Mouse (Mus musculus): Measurements from ENCODE around the gene Gmds. TPM values are rescaled to one million over a fixed set of nuclear protein-coding genes. Genes with fewer than 3 reads are reported as not detected.
A peak's percentile ranks its signal among the peaks of the same experiment; 100 is the strongest.

Gene Gmds
- polyA plus RNA-seq, 1 experiment from 2014 or later = 69.0 TPM

DNA sequence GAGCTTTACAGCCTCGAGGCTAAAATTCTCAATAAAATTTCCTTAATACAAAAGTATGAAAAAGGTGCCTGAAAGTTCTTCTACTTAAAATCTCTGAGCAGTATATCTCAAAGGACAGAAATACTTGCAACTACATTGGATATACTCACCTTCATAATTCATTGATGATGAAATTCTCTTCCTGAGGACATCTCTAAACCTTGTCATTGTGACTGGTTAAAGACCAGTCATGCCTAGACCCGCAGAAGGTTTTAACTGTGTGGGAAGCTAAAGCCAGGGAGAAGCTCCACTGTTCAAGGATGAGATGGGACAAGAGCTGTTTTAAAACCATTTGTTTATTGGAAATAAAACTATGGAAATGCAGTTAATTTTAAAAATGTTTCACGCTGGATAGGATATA, 558.2 kb downstream of the Gmds start:
- H3K4me3 ChIP-seq (replicated peaks; ENCODE audit: low read length) = no peak overlapping the region
- H3K27ac ChIP-seq (ENCODE audit: low read length) = no peak overlapping the region
- H3K4me1 ChIP-seq (ENCODE audit: control insufficient read depth, insufficient read depth, low read length) = no peaks in the 10 kb centered on the region
- WGBS = 81% methylated on average over 3 of the region's 3 CpGs
- H3K9me3 ChIP-seq (replicated peaks; ENCODE audit: control insufficient read depth, low read length) = no peaks in the 10 kb centered on the region
- ATAC-seq (ENCODE audit: insufficient read depth, low FRiP score) = no peak
- H3K4me2 ChIP-seq (ENCODE audit: low read depth, low read length) = no peak overlapping the region
- H3K27me3 ChIP-seq (ENCODE audit: control insufficient read depth, insufficient read depth, low read length) = no peaks in the 10 kb centered on the region
- no peaks in the 10 kb centered on the region for H3K36me3 ChIP-seq (ENCODE audit: control insufficient read depth, insufficient read depth, low read length)
- no peak overlapping the region for H3K9ac ChIP-seq (ENCODE audit: low read length)

DNA sequence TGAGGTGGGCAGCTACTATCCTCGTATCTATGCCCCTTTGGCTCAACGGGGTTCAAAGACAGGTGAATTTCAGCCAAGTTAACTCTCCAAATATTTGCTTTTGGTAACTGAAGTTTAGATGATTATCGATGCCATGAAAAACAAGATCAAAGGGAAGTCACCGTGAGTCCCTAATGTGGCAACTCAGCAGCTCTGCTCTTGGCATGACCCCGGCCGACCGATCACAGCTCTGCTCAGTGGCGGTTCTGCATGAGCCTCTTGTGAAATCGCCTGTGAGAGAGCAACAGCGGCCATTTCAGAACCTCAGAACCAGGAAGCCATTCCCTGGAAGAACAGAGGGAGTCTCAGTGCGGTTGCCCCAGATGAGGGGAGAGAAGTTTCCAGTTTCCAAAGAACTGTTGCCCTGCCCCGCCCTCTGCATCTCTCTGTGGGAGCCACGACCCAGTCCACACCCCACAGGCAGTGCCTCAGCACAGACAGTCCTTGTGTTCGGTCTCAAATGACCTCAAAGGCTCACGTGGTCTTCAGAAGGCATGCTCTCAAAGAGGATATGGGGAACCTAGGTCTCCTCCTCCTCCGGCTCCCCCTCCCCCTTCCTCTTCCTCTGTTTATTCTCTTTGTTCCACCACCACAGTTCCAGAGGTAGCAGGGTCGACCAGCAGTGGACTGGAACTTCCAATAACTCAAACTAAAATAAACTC, 559.1 kb downstream of the Gmds start:
- Histone ChIP-seq H3K4me3 (replicated peaks; ENCODE audit: low read length) (no peak overlapping the region), H3K9ac (ENCODE audit: low read length) (no peak overlapping the region), H3K36me3 (ENCODE audit: control insufficient read depth, insufficient read depth, low read length) (no peaks in the 10 kb centered on the region), H3K4me2 (ENCODE audit: low read depth, low read length) (peak overlapping the region; percentile 11; the same call in 1 of the 2 replicates), H3K27me3 (ENCODE audit: control insufficient read depth, insufficient read depth, low read length) (no peaks in the 10 kb centered on the region), H3K4me1 (ENCODE audit: control insufficient read depth, insufficient read depth, low read length) (no peaks in the 10 kb centered on the region), H3K9me3 (replicated peaks; ENCODE audit: control insufficient read depth, low read length) (no peaks in the 10 kb centered on the region), H3K27ac (ENCODE audit: low read length) (no peak overlapping the region)
- 45% methylated on average over 17 of the region's 17 CpGs for WGBS
- no peak for ATAC-seq (ENCODE audit: insufficient read depth, low FRiP score)

DNA sequence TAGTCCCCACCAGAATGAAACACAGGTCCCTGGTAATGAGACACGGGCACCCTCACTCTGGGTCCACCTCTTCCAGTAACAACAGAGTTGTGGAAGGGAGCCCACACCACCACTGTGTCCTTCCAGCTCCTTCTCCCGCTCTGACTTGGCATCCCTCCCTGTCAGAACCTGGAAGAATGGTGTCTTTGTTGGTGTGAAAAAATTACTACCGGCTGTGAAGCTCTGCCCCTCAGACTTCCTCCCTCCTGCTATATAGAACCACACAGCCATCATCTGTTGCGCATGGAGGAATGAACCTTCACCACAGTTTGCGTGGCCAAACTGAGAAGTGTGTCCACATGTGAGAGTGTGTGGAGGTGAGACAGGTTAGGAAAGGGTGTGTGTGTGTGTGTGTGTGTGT, 562.8 kb downstream of the Gmds start:
- Histone ChIP-seq H3K4me2 (ENCODE audit: low read depth, low read length) (no peak overlapping the region), H3K4me3 (replicated peaks; ENCODE audit: low read length) (no peak overlapping the region), H3K4me1 (ENCODE audit: control insufficient read depth, insufficient read depth, low read length) (no peaks in the 10 kb centered on the region), H3K27ac (ENCODE audit: low read length) (no peak overlapping the region), H3K9me3 (replicated peaks; ENCODE audit: control insufficient read depth, low read length) (no peaks in the 10 kb centered on the region), H3K36me3 (ENCODE audit: control insufficient read depth, insufficient read depth, low read length) (no peaks in the 10 kb centered on the region), H3K27me3 (ENCODE audit: control insufficient read depth, insufficient read depth, low read length) (no peaks in the 10 kb centered on the region), H3K9ac (ENCODE audit: low read length) (no peak overlapping the region)
- WGBS = 74% methylated on average over 5 of the region's 5 CpGs
- no peak for ATAC-seq (ENCODE audit: insufficient read depth, low FRiP score)

DNA sequence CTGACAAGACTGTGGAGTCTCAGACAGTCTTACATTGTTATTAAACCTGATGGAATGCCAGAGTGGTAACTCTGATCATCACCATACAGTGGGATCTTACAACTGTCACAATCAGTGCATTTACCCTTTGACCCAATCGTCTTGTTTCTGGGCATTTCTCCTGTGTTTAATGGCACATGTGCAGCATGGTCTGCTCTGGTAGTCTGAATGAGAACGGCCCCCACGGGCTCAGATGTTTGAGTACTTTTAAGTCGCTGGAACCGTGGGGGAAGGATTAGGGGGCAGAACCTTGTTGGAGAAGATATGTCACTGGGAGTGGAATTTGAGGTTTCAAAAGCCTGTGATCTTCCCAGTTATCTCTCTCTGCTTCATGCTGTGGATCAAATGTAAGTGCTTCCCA, 565.7 kb downstream of the Gmds start:
- 73% methylated on average over 5 of the region's 5 CpGs for WGBS

More for the DNA sequence above, 565.7 kb downstream of the Gmds start:
- no peak overlapping the region for H3K4me3 ChIP-seq (replicated peaks; ENCODE audit: low read length)
- H3K27ac ChIP-seq (ENCODE audit: low read length) = no peak overlapping the region
- no peaks in the 10 kb centered on the region for H3K4me1 ChIP-seq (ENCODE audit: control insufficient read depth, insufficient read depth, low read length)
- no peaks in the 10 kb centered on the region for H3K9me3 ChIP-seq (replicated peaks; ENCODE audit: control insufficient read depth, low read length)
- ATAC-seq (ENCODE audit: insufficient read depth, low FRiP score) = no peak
- H3K36me3 ChIP-seq (ENCODE audit: control insufficient read depth, insufficient read depth, low read length) = no peaks in the 10 kb centered on the region
- H3K27me3 ChIP-seq (ENCODE audit: control insufficient read depth, insufficient read depth, low read length) = no peaks in the 10 kb centered on the region
- no peak overlapping the region for H3K9ac ChIP-seq (ENCODE audit: low read length)
- H3K4me2 ChIP-seq (ENCODE audit: low read depth, low read length) = no peak overlapping the region

All from stomach, embryonic 16.5 days (tissue).